Mouse (Mus musculus) 3134 (cell line): ENCODE measurements around the gene Sde2.

Experiments
- DNase-seq: peaks from one replicate; pipeline ENCODE4 v3.0.0-alpha.2; 2011; ENCODE audit warnings: low spot score; ENCODE audit not compliant: insufficient read length; ENCODE audit errors: extremely low read depth

Gene Sde2

GRCm38 (mm10) chr1:180850316-180851270, at the start of gene Sde2:
Sde2 (plus strand) TSS chr1:180851127.
- peak; percentile 100 for DNase-seq

GRCm38 (mm10) chr1:180801466-180801994, 49.4 kb upstream of the Sde2 start:
- no peak for DNase-seq

- no peak for DNase-seq
Observed at GRCm38 (mm10) chr1:180803881-180804280, 47.0 kb upstream of the Sde2 start.

- no peak for DNase-seq
Observed at GRCm38 (mm10) chr1:180808831-180809230, 42.1 kb upstream of the Sde2 start.

- peak; percentile 31 for DNase-seq
Observed at GRCm38 (mm10) chr1:180810976-180811375, 40.0 kb upstream of the Sde2 start.

GRCm38 (mm10) chr1:180811596-180812462, 39.1 kb upstream of the Sde2 start:
- DNase-seq, result no peak

DNA sequence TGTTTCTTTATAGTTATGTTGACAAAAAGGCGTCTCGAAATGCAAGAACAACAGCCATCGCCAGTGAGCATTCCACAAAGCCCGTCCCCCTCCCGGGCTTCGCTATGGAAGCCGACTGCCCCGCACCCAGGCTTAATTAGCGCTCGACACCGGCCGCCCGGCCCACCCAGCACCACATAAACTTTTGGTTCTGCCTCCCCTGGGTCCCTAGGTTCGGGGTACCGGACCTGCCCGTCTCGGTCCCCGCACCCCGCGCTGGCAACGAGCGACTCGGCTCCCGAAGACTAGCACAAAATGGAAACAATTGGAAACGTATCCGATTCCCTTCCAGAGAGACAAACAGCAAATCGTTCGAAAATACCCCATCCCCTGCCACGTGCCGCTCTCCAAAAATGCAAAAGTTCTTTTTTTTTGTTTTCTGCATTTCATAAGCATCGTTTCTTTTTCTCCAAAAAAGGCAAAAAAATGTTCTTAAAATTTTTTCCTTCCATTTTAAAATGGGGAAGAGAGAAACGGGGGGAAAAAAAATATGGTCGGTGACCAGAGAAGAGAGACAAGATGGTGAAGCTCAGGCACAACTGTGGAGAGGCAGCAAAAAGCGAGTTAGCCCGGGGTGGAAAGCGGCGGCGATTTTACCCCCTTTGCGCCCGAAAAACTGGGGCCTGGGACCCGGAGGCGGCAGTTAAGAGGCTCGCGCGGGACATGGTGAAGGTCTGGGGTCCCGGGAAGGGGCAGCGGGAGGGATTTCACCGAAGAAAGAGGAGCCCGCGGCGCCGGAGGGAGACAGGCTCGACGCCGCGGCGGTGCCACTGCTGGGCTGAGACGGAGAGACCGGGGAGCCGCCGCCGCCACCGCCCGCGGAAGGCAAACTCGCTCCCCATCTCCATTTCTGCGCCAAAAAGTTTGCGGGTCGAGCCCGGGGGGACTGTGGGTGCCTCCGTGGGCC, 38.2 kb upstream of the Sde2 start:
- DNase-seq, result peak; percentile 70

DNA sequence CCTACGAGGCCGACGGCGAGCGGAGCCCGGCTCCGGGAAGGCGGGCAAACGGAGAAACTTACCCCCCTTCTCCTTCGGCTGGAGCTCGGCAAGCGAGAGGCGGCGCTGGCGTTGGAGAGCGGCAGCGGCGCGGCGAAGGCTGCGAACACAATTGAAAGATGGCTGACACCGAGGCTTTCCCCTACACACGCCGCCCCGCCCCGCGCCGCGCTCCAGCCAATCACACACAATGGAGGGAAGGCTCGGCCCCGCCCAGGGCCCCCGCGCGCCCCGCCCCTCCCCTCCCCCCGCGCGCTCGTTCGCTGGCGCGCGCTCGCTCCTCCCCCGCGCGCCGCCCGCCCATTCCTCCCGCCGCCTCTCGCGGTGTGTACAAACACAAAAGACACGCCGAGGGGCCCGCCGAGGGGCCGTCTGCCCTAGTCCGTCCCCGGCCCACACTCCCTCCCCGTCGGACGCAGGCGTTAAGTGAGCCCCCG, 37.5 kb upstream of the Sde2 start:
- peak; percentile 88 for DNase-seq

DNA sequence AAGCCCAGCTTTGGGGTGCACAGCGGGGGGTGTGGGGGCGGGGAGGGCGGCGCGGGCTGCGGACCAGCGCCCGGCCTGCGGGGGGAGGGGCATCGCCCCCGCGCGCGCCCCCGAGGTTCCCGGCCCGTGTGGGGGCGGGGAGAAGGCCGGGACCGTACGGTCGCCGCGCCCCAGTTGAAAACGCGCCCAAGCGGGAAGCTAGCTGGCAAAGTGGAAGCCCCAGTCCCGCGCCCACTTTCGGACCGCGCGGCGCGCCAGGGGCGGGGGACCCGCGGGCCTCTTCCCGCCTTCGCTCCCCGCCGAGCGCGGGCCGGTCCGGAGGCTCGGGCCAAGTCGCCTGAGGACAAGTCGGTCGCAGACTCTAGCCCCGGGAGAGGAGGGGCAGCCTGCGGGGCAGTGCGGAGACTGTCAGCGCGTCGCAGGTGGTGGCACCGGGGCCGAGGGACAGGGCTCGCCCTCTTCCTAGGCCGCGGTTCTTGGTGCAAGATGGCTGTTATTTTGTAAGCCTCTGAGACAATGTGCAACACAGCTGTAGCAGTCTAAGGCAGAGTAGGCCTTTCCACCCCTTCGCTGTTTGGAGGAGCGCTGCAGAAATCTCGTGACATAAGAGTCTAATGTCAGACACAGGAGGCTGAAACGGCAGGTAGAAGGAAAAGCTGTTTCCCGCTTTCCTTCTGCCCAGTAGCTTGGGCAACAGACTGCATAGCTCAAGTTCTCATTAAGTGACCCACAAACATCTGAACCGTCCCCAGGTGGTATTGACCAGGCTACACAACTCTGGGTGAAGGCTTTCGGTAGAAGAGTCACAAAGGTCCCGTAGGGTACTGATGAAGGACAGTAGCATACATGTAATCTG, 36.8 kb upstream of the Sde2 start, which contains the start of gene H3f3a:
TSS of gene H3f3a (minus strand) at position 59 of the 856 bp plus-strand sequence.
- peak; percentile 83 for DNase-seq

- no peak for DNase-seq
Observed at GRCm38 (mm10) chr1:180815371-180816024, 35.4 kb upstream of the Sde2 start.

GRCm38 (mm10) chr1:180818000-180818399, 32.9 kb upstream of the Sde2 start:
- DNase-seq, result no peak

- DNase-seq, result no peak
Observed at GRCm38 (mm10) chr1:180821101-180821500, 29.8 kb upstream of the Sde2 start.

- DNase-seq, result no peak
Observed at GRCm38 (mm10) chr1:180822276-180822675, 28.7 kb upstream of the Sde2 start.

GRCm38 (mm10) chr1:180823716-180824115, 27.2 kb upstream of the Sde2 start:
- DNase-seq, result no peak

DNA sequence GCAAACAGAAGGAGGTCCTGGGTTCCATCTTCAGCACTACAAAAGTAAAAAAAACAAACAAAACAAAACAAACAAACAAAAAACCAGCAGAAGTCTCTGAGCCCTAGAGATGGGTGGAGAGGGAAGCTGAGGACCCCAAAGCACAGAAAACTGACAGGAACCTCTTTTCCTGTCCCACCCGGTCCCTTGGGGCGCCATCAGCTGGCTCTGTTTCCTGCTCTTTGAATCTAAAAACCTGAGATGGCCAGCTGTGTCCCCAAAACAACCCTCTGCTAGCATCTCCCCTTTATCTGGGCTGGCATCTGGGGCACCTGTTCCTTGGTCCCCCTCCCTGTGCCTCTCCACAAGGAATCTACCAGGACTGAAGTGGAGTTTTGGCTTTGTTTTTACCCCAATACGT, 26.2 kb upstream of the Sde2 start:
- DNase-seq, result no peak

DNA sequence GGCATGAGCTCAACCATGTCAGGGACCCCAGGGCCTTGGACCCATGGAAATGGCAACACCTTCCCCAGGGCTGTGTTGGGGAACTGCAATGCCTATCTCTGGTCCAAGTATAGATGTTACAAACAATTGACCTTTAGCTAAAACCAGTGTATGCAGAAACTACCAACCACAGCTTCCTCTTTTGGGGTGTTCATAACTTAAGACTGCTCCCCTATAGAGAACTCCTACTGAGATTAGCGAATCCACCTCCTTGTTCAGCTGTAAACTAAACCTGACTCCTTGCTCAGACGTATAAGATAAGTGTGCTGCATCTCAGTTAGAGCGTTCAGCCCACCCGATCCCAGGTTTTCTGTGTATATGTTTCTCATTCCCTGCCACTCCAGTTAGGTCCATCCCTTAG, 24.3 kb upstream of the Sde2 start:
- no peak for DNase-seq

DNA sequence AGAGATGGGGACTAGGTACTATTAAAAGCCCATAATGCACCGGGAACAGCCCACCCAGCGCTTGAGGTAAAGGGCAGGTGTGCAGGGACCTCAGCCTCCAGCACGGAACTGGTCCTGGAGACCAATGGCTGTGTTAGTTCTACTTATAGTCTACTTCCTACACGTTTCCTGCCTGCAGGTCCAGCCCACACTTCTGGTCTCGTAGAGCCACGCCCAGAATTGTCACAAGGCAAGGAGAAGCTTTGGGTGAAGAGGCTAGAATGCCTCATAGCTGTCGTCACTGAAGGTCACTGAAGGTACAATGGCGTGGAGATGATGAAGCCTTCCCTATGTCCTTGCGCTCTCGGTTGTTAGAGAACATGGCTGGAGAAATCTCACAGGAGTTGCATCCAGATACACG, 21.2 kb upstream of the Sde2 start:
- DNase-seq, result no peak

DNA sequence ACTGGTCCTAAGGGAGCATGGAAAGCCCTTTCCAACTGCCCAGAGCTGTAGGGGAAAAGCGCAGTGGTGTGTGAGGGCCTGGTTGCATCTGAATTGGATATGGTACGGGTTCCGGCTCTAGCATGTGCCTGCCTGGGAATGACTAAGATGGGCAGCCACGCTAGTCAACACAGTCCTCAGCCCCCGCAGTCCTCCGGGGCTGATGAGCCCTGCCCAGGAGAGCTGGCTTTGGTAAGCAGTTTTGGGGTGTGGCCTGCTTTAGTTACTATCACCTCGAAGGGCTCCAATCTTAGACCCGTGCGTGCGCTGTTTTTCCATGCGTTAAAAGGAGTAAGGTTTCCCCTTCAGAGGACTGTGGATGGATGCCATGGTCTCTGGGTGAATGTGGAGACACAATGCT, 20.8 kb upstream of the Sde2 start:
- DNase-seq, result no peak
